Comparison of ENCODE assay signal across 12 mouse cellular contexts in genomic region chr2:179787256-179787655, GRCm38 (mm10).
DNase-seq lines count a peak whose midpoint lies in the region; ATAC-seq and TF ChIP-seq lines count a peak whose summit lies in the region.
"Had no signal": no experiment of that assay in that cellular context is flagged by ENCODE, and none has a peak within 500 bp of the region (broad histone marks: within the 10 kb centered on the region; RNA-seq: fewer than 3 reads in every experiment).

No protein-coding gene starts in this region.

- no peaks in the 10 kb centered on the region for H3K79me2 ChIP-seq in heart, adult 2 months (replicated peaks; ENCODE audit: control insufficient read depth, insufficient read depth, low read length)

- H3K4me3 ChIP-seq in hindbrain, embryonic 10.5 days: peak overlapping the region; percentile 6; the same call in 1 of the 2 replicates
- no peak overlapping the region for H3K4me3 ChIP-seq in midbrain, embryonic 15.5 days
- H3K4me3 ChIP-seq in heart, adult 2 months: no peak overlapping the region
- H3K4me3 ChIP-seq: erythroblast, embryonic 14.5 days; lung, embryonic 15.5 days had no signal

- peak overlapping the region; percentile 9; the same call in 1 of the 2 replicates for H3K4me2 ChIP-seq in midbrain, embryonic 15.5 days
- H3K4me2 ChIP-seq: lung, embryonic 15.5 days had no signal

- peaks cover 8% of the 10 kb centered on the region; the same call in 1 of the 2 replicates for H3K27me3 ChIP-seq in hindbrain, embryonic 10.5 days (ENCODE audit: insufficient read depth, poor library complexity, severe bottlenecking)
- no peaks in the 10 kb centered on the region for H3K27me3 ChIP-seq in midbrain, embryonic 15.5 days (replicated peaks)
- H3K27me3 ChIP-seq in heart, adult 2 months (ENCODE audit: control insufficient read depth, insufficient read depth, low read length): no peaks in the 10 kb centered on the region
- H3K27me3 ChIP-seq: lung, embryonic 15.5 days had no signal

- 32% methylated on average over 18 of the region's 18 CpGs for WGBS in hindbrain, embryonic 10.5 days
- 10% methylated on average over 18 of the region's 18 CpGs for WGBS in midbrain, embryonic 15.5 days
- WGBS in heart, adult 2 months: 88% methylated on average over 18 of the region's 18 CpGs

- no peak for TF ChIP-seq POLR2A in heart, adult 2 months (IDR thresholded peaks at IDR 0.05; ENCODE audit: insufficient read depth, low read depth, low read length)

- no peaks in the 10 kb centered on the region for H3K9me3 ChIP-seq in hindbrain, embryonic 10.5 days
- H3K9me3 ChIP-seq in midbrain, embryonic 15.5 days: no peaks in the 10 kb centered on the region
- H3K9me3 ChIP-seq: lung, embryonic 15.5 days had no signal

- H3K36me3 ChIP-seq in hindbrain, embryonic 10.5 days: no peaks in the 10 kb centered on the region
- H3K36me3 ChIP-seq in midbrain, embryonic 15.5 days (replicated peaks): no peaks in the 10 kb centered on the region
- no peaks in the 10 kb centered on the region for H3K36me3 ChIP-seq in heart, adult 2 months (ENCODE audit: control insufficient read depth, insufficient read depth, low read length)
- H3K36me3 ChIP-seq: lung, embryonic 15.5 days had no signal

- no peak for TF ChIP-seq EP300 in heart, adult 2 months (IDR thresholded peaks at IDR 0.05; ENCODE audit: insufficient read depth, low read depth, low read length)

- no peak for TF ChIP-seq CTCF in heart, adult 2 months (IDR thresholded peaks at IDR 0.05)

- DNase-seq in cerebellum, adult 11-12 months: peak; percentile 23
- no peak for DNase-seq in cerebellum, postnatal 4 days (ENCODE audit: low spot score in 2 of 2)
- DNase-seq in Muller cell, postnatal 12 days (ENCODE audit: inconsistent ontology term): peak; percentile 86
- peak; percentile 39 for DNase-seq in hindbrain, embryonic 10.5 days (ENCODE audit: low spot score)
- DNase-seq in heart, adult 2 months: no peak
- DNase-seq in spleen, adult 12 weeks (ENCODE audit: low spot score): no peak
- DNase-seq: heart, adult 11 months; right cerebral cortex, postnatal 4 days had no signal

- no peak overlapping the region for H3K9ac ChIP-seq in midbrain, embryonic 15.5 days
- no peak overlapping the region for H3K9ac ChIP-seq in heart, adult 2 months (ENCODE audit: low read depth, low read length)
- H3K9ac ChIP-seq: lung, embryonic 15.5 days had no signal

- H3K4me1 ChIP-seq in hindbrain, embryonic 10.5 days (replicated peaks): peaks cover 24% of the 10 kb centered on the region
- peaks cover 18% of the 10 kb centered on the region for H3K4me1 ChIP-seq in midbrain, embryonic 15.5 days
- no peaks in the 10 kb centered on the region for H3K4me1 ChIP-seq in heart, adult 2 months (ENCODE audit: control insufficient read depth, insufficient read depth, low read length)
- H3K4me1 ChIP-seq: lung, embryonic 15.5 days had no signal

- intact Hi-C loops in heart, adult 2 months (cut with DNase I): no loop called here

- H3K27ac ChIP-seq in hindbrain, embryonic 10.5 days: peak overlapping the region; percentile 85
- H3K27ac ChIP-seq in midbrain, embryonic 15.5 days: peak overlapping the region; percentile 35
- no peak overlapping the region for H3K27ac ChIP-seq in heart, adult 2 months
- H3K27ac ChIP-seq: lung, embryonic 15.5 days had no signal

- ATAC-seq in midbrain, embryonic 15.5 days (replicated peaks): peak; percentile 44
- ATAC-seq in megakaryocyte, adult 5-6 weeks (ENCODE audit: poor library complexity, severe bottlenecking): no peak

Comparison
In these comparisons a context has a peak if more than half of its experiments do, and no peak if none do; other contexts are left out.
1. DNase-seq: peak in cerebellum, adult 11-12 months (single experiment), Muller cell, postnatal 12 days (single experiment) and hindbrain, embryonic 10.5 days (single experiment); none in cerebellum, postnatal 4 days (0 of 2), heart, adult 2 months (0 of 2) and spleen, adult 12 weeks (single experiment).